Mouse (Mus musculus) urinary bladder, postnatal 0 days (tissue): ENCODE results near the gene Cox7b2. TPM values are rescaled to one million over a fixed set of nuclear protein-coding genes. Genes with fewer than 3 reads are reported as not detected.

Experiments
- polyA plus RNA-seq: library from polyadenylated mRNA; unstranded; fragments of >200 nt; fragmentation: Nextera tagmentation; extraction: Ambion mirVana; gene quantifications from 2 replicates; pipeline ENCODE4 v1.2.1, GENCODE M21; 2015

Gene Cox7b2
- not detected in 2 replicates for polyA plus RNA-seq

DNA sequence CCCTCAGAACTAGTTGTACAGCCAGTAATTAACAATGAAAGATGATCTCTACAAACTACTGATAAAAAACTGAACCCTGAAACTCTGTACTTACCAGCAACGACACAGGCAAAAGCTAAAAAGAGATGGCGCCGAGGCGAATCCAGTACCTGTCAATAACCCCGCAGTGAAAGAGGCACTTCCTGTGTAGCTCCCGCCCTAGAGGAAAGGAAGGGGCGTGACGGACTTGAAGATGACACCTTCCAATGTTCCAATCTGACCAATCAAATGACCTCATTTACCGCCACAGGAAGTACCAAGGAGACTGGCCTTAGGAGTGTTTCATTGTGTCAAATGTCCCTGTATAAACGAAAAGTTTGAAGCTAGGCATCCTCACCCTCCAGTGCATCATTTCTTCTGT is at the start of gene Cox7b2:
Cox7b2 (minus strand) TSS at position 127 of the 400 bp plus-strand sequence.

Other genes with a start within 250 kb of the Cox7b2 start
- 0.42 and 0.61 TPM in 2 replicates for gene Gabrb1, start 109.9 kb upstream of the Cox7b2 start, polyA plus RNA-seq
- gene Gabra4, start 110.1 kb upstream of the Cox7b2 start, polyA plus RNA-seq, result 0.58 and 0.76 TPM in 2 replicates